ENCODE assay signal across 15 mouse cellular contexts in genomic region chr8:80789324-80789723, GRCm38 (mm10).
"Had no signal": no experiment of that assay in that cellular context is flagged by ENCODE, and none has a peak within 500 bp of the region (broad histone marks: within the 10 kb centered on the region; RNA-seq: fewer than 3 reads in every experiment).

No protein-coding gene starts in this region.

- H3K4me1 ChIP-seq: midbrain, embryonic 10.5 days; neural tube, embryonic 12.5 days had no signal

- H3K27me3 ChIP-seq: kidney, embryonic 15.5 days; limb, embryonic 13.5 days; neural tube, embryonic 12.5 days had no signal

- ATAC-seq: lung, postnatal 0 days had no signal

- DNase-seq: kidney, adult 18-20 months; kidney, postnatal 14 days; layer of hippocampus, adult 9-11 months; lung, adult 18-20 months; lung, postnatal 4 days; midbrain, embryonic 14.5 days; right cerebral cortex, postnatal 4 days; spleen, adult 18-20 months; thymus, postnatal 4 days had no signal

- H3K4me2 ChIP-seq: kidney, embryonic 15.5 days; limb, embryonic 13.5 days; neural tube, embryonic 12.5 days had no signal

- H3K27ac ChIP-seq: kidney, embryonic 15.5 days; limb, embryonic 13.5 days; liver, embryonic 14.5 days; midbrain, embryonic 10.5 days; neural tube, embryonic 12.5 days had no signal

- H3K4me3 ChIP-seq: kidney, embryonic 15.5 days; limb, embryonic 13.5 days; midbrain, embryonic 10.5 days; neural tube, embryonic 12.5 days had no signal

- H3K9ac ChIP-seq: kidney, embryonic 15.5 days; limb, embryonic 13.5 days; liver, embryonic 14.5 days; neural tube, embryonic 12.5 days had no signal

- H3K9me3 ChIP-seq: kidney, embryonic 15.5 days; limb, embryonic 13.5 days; midbrain, embryonic 10.5 days; neural tube, embryonic 12.5 days had no signal
